Mouse (Mus musculus): ENCODE data around the gene Myadm.
"Not testable (repeated sequence)": the region's sequence is repeated elsewhere in the genome, so short reads cannot be mapped to it uniquely, and the experiment has no call there.

The Myadm gene

DNA sequence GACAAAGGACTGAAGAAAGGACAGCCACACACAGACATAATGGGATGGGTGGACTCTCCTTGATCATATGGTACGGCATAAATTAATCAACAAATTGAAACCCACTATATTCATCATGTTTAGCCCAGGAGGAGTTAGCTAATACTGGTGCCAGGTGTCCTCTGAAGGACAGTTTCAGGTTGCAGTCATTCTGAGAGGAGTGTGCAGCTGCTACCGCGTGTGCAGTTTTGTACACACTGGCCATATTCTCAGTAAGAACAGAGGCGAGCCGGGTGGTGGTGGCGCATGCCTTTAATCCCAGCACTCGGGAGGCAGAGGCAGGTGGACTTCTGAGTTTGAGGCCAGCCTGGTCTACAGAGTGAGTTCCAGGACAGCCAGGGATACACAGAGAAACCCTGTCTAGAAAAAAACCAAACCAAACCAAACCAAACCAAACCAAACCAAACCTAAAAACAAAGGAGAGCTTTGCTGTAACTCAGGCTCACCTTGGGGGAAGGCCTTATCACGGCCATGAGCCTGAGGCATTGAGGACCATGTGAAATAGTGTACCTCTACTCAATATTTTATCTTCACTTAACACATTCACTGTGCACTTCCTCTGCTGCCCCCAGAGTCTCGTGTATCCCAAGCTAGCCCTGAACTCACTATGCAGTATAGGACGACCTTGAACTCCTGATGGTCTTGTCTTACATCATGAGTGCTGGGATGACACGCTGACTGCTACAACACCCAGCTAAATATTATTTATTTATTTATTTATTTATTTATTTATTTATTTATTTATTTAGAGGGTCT lies 5.6 kb upstream of the Myadm start:
- TF ChIP-seq CTCF (conservative IDR thresholded peaks at IDR 0.05; ENCODE audit: low read length) (no peak), POU5F1 (IDR thresholded peaks at IDR 0.05; ENCODE audit: borderline replicate concordance, low read length) (no peak), NANOG (IDR thresholded peaks at IDR 0.05; ENCODE audit: borderline replicate concordance, low read length) (no peak)
- H3K36me3 ChIP-seq (ENCODE audit: insufficient read depth, low read length), result no peaks in the 10 kb centered on the region
- H3K9me3 ChIP-seq (ENCODE audit: low read length), result no peaks in the 10 kb centered on the region
- H3K27me3 ChIP-seq (ENCODE audit: insufficient read depth, low read length), result no peaks in the 10 kb centered on the region
- H3K4me3 ChIP-seq (replicated peaks; ENCODE audit: low read length), result no peak overlapping the region
- peaks cover 53% of the 10 kb centered on the region for H3K4me1 ChIP-seq (replicated peaks; ENCODE audit: low read depth, low read length)

DNA sequence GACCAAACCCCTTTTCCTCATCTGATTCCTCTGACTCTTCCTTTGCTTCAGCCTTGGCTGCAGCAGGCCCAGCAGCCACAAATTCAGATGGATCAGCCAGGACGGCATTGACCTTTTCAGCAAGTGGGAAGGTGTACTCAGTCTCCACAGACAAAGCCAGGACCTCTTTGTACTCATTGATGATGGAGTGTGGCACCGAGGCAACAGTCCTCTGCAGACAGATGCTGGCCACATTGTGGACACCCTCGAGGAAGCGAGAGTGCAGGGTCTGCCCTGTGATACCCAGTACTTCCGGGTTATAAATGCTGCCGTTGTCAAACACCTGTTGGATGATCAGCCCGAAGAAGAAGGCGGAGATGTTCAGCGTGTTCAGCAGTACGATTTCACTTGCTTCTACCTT lies 4.3 kb upstream of the Myadm start:
- TF ChIP-seq CTCF (conservative IDR thresholded peaks at IDR 0.05; ENCODE audit: low read length) (no peak), POU5F1 (IDR thresholded peaks at IDR 0.05; ENCODE audit: borderline replicate concordance, low read length) (no peak), NANOG (IDR thresholded peaks at IDR 0.05; ENCODE audit: borderline replicate concordance, low read length) (no peak)
- Histone ChIP-seq H3K4me1 (replicated peaks; ENCODE audit: low read depth, low read length) (peaks cover 54% of the 10 kb centered on the region), H3K4me3 (replicated peaks; ENCODE audit: low read length) (0 out of 2 replicates have a peak overlapping the region, but pooled peaks have one; percentile 13), H3K9me3 (ENCODE audit: low read length) (no peaks in the 10 kb centered on the region), H3K36me3 (ENCODE audit: insufficient read depth, low read length) (no peaks in the 10 kb centered on the region), H3K27me3 (ENCODE audit: insufficient read depth, low read length) (no peaks in the 10 kb centered on the region)

DNA sequence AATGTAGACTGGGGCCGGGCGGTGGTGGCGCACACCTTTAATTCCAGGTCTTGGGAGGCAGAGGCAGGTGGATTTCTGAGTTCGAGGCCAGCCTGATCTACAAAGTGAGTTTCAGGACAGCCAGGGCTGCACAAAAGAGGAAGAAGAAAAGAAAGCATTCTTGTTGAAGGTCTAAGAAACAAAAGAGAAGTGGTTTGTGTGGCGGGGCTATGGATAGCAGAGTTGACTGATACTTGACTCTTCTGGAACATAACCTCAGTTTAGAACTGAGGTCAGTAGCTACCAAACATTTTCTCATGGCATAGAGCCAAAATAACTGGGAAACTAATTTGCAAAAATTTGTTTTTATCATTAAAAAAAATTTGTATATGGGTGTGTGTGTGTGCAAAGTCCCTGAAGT lies 2.8 kb upstream of the Myadm start:
- Histone ChIP-seq H3K4me3 (replicated peaks; ENCODE audit: low read length) (no peak overlapping the region), H3K27me3 (ENCODE audit: insufficient read depth, low read length) (no peaks in the 10 kb centered on the region), H3K4me1 (replicated peaks; ENCODE audit: low read depth, low read length) (peaks cover 52% of the 10 kb centered on the region), H3K36me3 (ENCODE audit: insufficient read depth, low read length) (no peaks in the 10 kb centered on the region), H3K9me3 (ENCODE audit: low read length) (no peaks in the 10 kb centered on the region)
- TF ChIP-seq NANOG (IDR thresholded peaks at IDR 0.05; ENCODE audit: borderline replicate concordance, low read length) (no peak), CTCF (conservative IDR thresholded peaks at IDR 0.05; ENCODE audit: low read length) (no peak), POU5F1 (IDR thresholded peaks at IDR 0.05; ENCODE audit: borderline replicate concordance, low read length) (no peak)

GRCm38 (mm10) chr7:3287186-3287585 lies 1.7 kb upstream of the Myadm start:
- Histone ChIP-seq H3K9me3 (ENCODE audit: low read length) (no peaks in the 10 kb centered on the region), H3K4me3 (replicated peaks; ENCODE audit: low read length) (no peak overlapping the region), H3K4me1 (replicated peaks; ENCODE audit: low read depth, low read length) (peaks cover 57% of the 10 kb centered on the region), H3K36me3 (ENCODE audit: insufficient read depth, low read length) (no peaks in the 10 kb centered on the region), H3K27me3 (ENCODE audit: insufficient read depth, low read length) (no peaks in the 10 kb centered on the region)
- TF ChIP-seq CTCF (conservative IDR thresholded peaks at IDR 0.05; ENCODE audit: low read length), result no peak
- no peak for TF ChIP-seq NANOG (IDR thresholded peaks at IDR 0.05; ENCODE audit: borderline replicate concordance, low read length)
- no peak for TF ChIP-seq POU5F1 (IDR thresholded peaks at IDR 0.05; ENCODE audit: borderline replicate concordance, low read length)

GRCm38 (mm10) chr7:3290257-3291033 lies 1.6 kb downstream of the Myadm start:
- TF ChIP-seq CTCF (conservative IDR thresholded peaks at IDR 0.05; ENCODE audit: low read length), result no peak
- TF ChIP-seq NANOG (IDR thresholded peaks at IDR 0.05; ENCODE audit: borderline replicate concordance, low read length), result no peak
- TF ChIP-seq POU5F1 (IDR thresholded peaks at IDR 0.05; ENCODE audit: borderline replicate concordance, low read length), result no peak
- H3K4me3 ChIP-seq (replicated peaks; ENCODE audit: low read length), result peak overlapping the region; percentile 83
- H3K36me3 ChIP-seq (ENCODE audit: insufficient read depth, low read length), result peaks cover 13% of the 10 kb centered on the region
- H3K27me3 ChIP-seq (ENCODE audit: insufficient read depth, low read length), result no peaks in the 10 kb centered on the region
- no peaks in the 10 kb centered on the region for H3K9me3 ChIP-seq (ENCODE audit: low read length)
- peaks cover 55% of the 10 kb centered on the region for H3K4me1 ChIP-seq (replicated peaks; ENCODE audit: low read depth, low read length)

GRCm38 (mm10) chr7:3291197-3291596 lies 2.3 kb downstream of the Myadm start:
- peak overlapping the region; percentile 83 for H3K4me3 ChIP-seq (replicated peaks; ENCODE audit: low read length)
- H3K4me1 ChIP-seq (replicated peaks; ENCODE audit: low read depth, low read length), result peaks cover 62% of the 10 kb centered on the region
- H3K27me3 ChIP-seq (ENCODE audit: insufficient read depth, low read length), result no peaks in the 10 kb centered on the region
- TF ChIP-seq NANOG (IDR thresholded peaks at IDR 0.05; ENCODE audit: borderline replicate concordance, low read length), result no peak
- TF ChIP-seq CTCF (conservative IDR thresholded peaks at IDR 0.05; ENCODE audit: low read length), result no peak
- TF ChIP-seq POU5F1 (IDR thresholded peaks at IDR 0.05; ENCODE audit: borderline replicate concordance, low read length), result no peak
- H3K36me3 ChIP-seq (ENCODE audit: insufficient read depth, low read length), result peaks cover 21% of the 10 kb centered on the region
- H3K9me3 ChIP-seq (ENCODE audit: low read length), result no peaks in the 10 kb centered on the region

GRCm38 (mm10) chr7:3291764-3292163 lies 2.9 kb downstream of the Myadm start:
- no peaks in the 10 kb centered on the region for H3K9me3 ChIP-seq (ENCODE audit: low read length)
- peak overlapping the region; percentile 83 for H3K4me3 ChIP-seq (replicated peaks; ENCODE audit: low read length)
- TF ChIP-seq CTCF (conservative IDR thresholded peaks at IDR 0.05; ENCODE audit: low read length), result no peak
- TF ChIP-seq POU5F1 (IDR thresholded peaks at IDR 0.05; ENCODE audit: borderline replicate concordance, low read length), result no peak
- no peak for TF ChIP-seq NANOG (IDR thresholded peaks at IDR 0.05; ENCODE audit: borderline replicate concordance, low read length)
- H3K4me1 ChIP-seq (replicated peaks; ENCODE audit: low read depth, low read length), result peaks cover 68% of the 10 kb centered on the region
- peaks cover 26% of the 10 kb centered on the region for H3K36me3 ChIP-seq (ENCODE audit: insufficient read depth, low read length)
- no peaks in the 10 kb centered on the region for H3K27me3 ChIP-seq (ENCODE audit: insufficient read depth, low read length)

DNA sequence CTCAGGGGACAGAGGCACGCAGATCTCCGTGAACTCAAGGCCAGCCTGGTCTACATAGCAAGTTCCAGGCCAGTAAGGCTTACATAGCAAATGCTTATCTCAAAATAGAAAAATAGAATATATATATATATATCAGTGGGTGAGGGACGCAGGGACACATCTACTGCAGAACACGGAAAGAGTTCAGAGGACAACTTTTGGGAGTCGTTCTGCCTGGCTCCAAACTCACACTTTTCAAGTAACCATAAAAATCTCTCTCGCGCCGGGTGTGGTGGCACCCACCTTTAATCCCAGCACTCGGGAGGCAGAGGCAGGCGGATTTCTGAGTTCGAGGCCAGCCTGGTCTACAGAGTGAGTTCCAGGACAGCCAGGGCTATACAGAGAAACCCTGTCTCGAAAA lies 3.4 kb downstream of the Myadm start:
- peaks cover 73% of the 10 kb centered on the region for H3K4me1 ChIP-seq (replicated peaks; ENCODE audit: low read depth, low read length)
- not testable (repeated sequence) for H3K27me3 ChIP-seq (ENCODE audit: insufficient read depth, low read length); H3K9me3 ChIP-seq (ENCODE audit: low read length)
- H3K36me3 ChIP-seq (ENCODE audit: insufficient read depth, low read length), result peaks cover 31% of the 10 kb centered on the region
- peak overlapping the region; percentile 83 for H3K4me3 ChIP-seq (replicated peaks; ENCODE audit: low read length)

Measured in E14TG2a.4 (cell line).